Mouse (Mus musculus) brain, adult 2 months (tissue): ENCODE data around the gene Edem2.
A peak's percentile ranks its signal among the peaks of the same experiment; 100 is the strongest.
"Not testable (repeated sequence)": the region's sequence is repeated elsewhere in the genome, so short reads cannot be mapped to it uniquely, and the experiment has no call there.

ENCODE experiments used
- DNase-seq: peaks from one replicate; pipeline ENCODE4 v3.0.0; 2011; ENCODE audit warnings: low read depth, low spot score

Edem2 gene

DNA sequence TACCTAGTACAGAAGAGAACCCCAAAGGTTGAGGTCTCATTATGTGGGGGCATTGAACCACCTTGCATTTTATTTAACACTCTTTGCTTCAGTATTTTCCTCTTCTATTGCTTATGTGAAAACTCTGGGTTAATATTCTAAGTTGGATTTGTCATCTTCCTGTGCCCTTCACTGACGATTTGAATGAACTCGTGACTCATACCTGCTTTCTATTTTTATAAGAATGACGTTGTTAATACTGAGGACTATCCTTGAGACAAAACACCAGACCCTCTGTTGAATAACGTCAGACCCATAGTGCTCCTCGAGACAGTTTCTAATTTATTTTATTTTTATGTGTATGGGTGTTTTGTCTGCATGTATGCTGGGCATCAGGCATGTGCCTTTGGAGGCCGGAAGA is 7.7 kb upstream of the Edem2 start:
- DNase-seq, result no peak

DNA sequence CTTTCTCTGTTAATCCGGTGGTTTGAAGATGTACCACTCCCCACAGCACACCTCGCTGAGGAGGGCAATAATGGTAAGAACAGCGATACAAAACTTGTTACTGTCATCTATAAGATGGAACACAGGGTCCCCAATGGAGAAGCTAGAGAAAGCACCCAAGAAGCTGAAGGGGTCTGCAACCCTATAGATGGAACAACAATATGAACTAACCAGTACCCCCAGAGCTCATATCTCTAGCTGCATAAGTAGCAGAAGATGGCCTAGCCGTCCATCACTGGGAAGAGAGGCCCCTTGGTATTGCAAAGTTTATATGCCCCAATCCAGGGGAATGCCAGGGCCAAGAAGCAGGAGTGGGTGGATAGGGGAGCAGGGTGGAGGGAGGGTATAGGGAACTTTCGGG is 6.5 kb upstream of the Edem2 start, which contains the start of gene Gm17581:
Gm17581 (minus strand) TSS at position 101 of the 400 bp plus-strand sequence.
- DNase-seq, result not testable (repeated sequence)

DNA sequence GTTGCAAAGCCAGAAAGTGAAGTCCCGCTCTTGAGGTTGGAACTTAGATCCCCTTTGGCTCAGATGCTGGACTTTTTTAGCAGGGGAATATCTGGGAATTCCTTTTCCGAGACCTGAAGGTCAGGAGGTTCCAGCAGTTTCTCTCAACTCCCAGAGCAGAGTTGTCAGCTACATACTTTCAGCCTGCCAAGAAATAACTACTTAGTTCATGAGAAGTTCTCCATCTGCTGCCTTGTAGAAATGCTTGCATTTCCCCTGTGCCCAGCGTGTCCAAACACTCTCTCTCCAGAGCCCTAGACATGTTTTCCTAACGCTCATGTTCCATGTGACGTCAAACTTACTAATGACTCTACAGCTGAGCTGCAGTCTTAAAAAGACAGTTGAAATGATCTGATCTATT is 5.8 kb upstream of the Edem2 start:
- DNase-seq, result no peak

DNA sequence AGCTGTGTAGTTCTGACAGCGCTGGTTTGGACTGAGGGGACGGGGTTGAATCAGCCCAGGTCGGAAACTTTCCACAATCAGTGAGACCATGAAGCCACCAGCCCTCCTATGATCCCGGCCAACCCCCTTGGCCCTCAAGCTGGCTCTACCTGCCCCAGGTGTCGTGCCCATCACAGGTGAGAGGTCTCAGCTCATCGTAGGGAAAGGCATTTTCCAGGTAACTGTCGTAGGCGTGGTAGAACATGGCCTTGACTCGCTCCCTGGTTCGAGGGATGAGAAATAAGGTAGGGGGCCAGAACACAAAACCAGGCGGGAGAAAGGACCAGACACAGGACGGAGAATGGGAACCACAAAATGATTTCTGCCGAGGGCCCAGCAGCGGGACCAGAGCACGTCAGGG is 533 bp downstream of the Edem2 start:
- no peak for DNase-seq

DNA sequence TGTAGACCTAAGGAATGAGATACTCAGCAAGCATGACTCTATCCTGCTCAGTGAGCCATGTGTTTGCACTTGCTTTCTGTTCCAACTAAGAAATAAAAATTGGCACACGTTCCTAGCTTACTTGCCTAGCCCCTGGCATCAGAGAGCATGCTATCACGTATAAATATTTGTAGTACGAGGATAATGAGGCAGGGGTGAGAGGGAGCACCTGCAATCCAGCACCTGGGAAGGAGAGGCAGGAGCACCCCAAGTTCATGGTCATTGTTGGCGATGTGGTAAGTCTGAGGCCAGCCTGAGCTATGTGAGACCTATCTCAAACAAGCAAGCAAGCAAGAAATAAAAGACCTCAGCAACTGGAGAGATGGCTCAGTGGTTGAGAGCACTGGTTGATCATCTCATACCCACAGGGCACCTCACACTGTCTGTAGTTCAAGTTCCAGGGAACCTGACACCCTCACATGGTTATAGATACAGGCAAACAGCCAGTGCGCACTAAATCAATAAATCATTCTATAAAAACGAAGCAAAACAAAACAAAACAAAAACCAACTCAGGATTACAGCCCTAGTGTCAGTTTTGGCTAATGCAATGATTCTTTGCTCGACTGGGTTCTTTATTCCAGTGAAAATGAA is 1.4 kb downstream of the Edem2 start:
- DNase-seq, result no peak

DNA sequence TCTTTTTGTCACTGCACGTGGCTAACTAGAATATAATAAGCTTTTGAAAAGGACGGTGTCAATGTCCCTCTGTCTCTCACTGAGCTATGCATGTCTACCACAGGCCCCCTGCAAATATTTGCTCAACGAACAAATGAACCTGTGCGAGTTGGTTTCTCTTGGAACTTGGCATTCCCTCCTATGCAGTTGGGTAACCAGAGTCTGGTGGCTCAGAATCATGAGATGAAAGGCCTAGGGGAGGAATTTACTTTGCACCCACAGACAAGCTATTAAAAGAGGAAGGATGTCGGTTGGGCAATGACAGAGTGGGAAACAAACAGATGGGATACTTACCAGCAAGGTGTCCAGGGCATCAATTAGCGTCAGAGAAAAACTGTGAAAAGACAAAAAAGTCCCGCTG is 3.0 kb downstream of the Edem2 start:
- peak; percentile 31 for DNase-seq

DNA sequence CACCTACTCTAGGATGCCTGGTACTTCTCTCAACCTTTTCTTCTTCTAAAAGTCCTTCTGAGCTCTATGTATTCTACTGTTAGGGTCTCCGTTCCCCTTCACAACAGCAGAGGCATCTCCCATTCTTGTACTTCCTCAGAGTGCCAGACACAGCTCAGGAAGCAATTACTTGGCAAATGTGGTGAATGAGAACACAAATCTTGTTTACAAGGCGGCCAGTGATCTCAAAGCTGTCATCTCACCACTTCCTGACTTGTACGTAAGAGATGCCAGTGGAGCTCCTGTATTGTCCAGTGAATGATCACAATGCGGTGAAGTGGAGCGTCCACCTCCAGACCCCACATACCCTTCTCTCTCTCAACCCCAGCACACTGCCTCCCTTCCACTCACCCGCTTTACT is 4.7 kb downstream of the Edem2 start:
- DNase-seq, result no peak

DNA sequence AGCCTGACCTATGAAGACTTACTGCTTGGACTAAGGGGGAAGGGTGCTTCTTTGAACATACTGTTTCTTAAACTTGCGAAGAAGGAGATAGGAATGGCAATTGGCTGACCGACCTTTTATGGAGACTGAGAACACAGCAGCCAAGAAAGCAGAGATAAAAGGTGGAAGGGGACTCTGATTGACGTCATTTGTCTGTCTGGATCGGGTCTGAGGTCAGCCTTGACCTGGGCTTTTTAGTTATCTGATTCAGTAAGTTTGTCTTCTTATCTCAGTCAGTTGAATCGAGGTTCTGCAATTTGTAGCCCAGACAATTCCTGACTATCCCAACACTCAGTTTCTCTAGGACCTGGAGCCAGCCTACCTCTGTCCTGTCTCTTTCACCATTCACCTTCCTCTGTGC is 5.2 kb downstream of the Edem2 start:
- DNase-seq, result no peak

DNA sequence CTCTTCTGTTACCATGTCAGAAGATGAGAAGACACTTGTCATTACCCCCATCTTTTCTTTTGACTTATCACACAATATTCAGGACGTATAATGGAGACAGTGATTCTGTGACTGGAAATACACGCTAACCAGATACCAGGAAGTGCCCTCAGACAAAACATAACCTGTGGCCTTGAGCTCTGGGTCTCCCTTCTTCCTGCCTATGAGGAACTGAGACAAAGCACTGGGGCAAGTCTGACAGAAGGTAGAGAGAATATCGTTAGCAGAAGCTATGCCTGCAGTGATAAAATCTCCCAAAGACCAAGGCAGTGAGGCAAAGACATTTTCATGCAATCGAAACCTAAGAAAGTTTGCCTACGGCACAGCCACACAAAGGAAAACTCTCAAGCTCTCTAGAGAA is 8.7 kb downstream of the Edem2 start:
- no peak for DNase-seq

DNA sequence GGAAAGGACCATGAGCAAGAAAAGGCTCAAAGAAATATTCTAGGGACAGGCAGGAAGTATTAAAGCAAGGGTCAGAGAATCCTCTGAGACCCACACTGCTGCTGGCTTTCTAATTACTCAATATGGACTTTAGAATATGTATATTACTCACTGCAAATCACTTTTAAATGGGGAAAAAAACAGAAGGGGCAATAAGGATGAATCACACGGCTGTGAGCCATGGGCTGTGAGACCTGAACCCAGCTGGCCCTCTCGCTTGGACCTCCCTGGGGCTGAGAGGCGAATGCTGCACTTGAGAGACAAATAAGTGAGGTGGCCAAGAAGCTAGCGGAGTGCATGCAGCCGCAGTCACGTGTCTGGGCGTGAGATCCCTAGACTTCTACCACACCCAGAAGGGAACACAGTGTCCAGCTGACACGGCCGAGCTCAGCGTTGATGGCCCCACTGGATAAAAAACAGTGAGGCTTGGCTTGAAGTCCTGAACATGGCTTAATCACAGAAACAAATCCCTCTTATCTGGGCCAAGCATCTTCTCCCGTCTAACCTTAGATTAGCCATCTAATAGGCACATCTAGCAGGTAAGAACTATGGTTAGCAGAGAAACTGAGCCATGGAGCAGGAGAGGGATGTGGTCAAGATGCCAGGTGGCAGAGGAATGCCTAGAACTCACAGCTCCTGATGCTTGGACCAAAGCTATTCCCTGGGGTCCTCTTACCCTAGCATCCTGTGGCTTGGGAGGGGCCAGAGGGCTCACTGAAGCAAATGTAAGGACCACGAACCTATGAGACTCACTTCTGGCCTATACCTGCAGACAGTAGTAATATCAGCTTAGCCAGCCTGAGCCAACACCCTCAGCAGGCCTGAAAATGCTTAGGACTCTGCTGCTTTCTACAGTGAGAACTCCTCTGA is 11.9 kb downstream of the Edem2 start:
- no peak for DNase-seq

DNA sequence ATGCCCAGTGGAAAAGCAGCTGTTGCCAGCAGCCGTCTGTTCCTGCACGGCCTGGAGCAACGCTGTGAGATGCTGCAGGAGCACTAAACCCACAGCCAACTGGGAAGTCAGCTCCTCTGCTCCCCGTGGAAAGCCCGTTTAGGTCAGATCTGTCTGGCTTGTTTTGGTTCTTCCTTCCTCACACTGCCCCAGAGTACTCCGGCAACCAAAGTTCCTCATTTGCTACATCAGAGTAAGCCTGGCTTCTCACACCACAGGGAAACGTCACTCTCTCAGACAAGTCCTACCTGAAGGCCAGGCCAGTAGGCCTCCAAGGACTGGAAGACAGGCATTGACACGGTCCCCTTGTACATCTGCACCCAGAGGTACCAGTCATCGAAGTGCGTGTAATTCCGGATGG is 18.7 kb downstream of the Edem2 start:
- DNase-seq, result no peak

DNA sequence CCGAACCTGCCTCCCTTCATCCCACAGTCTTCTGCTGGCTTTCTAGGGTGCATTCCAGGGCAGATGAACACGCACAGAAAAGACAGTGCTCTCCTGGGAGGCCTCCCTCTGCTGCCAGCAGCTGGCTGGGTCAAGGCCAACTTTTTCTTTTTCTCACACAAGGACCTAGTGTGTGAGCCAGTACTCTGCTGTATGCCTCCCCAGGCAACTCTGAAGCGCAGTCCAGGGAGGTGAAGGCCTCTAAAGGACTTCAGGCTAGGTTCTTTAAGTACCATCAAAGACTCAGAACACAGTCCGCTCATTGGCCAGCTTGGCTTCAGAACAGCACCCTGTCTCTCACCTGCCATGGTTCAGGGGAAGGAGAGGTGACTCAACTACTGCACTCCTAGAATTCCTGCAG is 22.0 kb downstream of the Edem2 start:
- DNase-seq, result peak; percentile 77

DNA sequence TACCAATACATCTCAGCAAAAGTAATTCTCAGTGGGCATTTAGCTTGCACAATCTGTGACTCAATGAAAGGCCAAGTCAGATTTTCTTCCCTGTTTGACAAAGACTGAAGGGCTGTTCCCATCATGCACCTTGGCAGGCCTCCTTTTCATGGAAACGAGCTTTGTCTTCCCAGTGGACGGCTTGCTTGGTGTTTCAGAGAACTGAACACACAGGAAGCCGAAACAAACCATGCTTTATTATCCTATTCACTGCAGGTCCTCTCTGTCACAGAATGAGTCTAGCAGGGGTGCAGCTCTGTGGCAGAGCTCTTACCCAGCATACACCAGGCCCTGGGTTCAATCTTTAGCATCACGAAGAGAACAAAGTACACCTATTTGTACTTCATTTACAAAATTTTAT is 25.6 kb downstream of the Edem2 start:
- DNase-seq, result no peak

DNA sequence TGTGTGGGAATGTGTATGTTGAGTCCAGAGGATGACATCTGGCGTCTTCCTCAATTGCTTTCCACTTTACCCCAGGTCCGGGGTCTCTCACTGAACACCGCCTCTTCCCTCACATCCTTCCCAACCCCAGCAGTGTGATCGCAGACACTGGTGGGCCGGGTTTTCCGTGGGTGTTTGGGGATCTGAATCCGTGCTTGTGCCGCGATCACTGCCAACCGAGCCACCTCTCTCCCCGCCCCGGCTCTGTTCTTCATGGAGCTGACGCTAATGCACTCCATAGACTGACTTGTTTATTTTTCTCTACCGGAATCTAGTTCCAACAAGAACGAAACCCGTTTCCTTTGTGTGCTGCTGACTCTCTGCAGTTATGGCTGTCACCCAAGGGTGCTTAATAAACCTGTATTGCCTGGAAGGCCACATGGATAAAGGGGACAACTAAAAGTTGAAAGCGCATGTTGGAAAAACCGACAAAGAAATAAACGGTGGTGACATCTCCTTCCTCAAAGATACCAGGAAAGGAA is 27.8 kb downstream of the Edem2 start:
- no peak for DNase-seq

DNA sequence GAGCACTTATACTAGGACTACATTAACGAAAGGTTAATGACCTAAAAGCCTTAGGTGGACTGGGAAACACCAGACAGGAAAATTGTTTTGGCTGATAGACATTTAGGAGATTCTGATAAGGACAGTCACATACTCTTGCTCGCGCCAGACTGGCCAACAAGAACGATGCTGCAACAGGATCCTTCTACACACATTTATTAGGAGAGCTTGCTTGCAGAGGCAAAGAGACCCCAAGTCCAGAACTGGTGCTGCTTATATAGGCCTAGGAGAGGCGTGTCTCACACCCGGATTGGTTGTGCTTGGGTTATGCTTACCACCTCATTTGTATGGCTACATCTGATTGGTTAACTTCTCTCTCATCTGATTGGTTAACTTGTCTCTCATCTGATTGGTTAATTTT is 30.8 kb downstream of the Edem2 start:
- not testable (repeated sequence) for DNase-seq

DNA sequence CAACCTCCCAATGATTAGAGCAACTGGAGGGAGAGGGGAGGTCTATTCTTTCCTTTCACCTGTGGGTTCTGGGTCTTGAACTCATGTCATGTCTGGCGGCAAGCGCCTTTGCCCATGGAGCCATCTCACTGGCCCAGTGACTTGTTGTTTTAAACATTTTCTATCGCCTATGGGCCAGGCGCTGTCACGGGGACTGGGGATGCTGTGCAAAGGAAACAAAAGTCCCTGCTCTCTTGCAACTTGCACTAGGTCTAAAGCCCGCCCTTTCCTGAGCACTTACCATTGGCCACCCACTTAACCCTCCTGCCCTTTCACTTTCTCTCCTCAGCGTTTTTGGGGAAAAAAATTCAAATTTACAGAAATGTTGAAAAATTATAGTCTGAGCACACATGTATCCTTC is 32.4 kb downstream of the Edem2 start:
- no peak for DNase-seq

DNA sequence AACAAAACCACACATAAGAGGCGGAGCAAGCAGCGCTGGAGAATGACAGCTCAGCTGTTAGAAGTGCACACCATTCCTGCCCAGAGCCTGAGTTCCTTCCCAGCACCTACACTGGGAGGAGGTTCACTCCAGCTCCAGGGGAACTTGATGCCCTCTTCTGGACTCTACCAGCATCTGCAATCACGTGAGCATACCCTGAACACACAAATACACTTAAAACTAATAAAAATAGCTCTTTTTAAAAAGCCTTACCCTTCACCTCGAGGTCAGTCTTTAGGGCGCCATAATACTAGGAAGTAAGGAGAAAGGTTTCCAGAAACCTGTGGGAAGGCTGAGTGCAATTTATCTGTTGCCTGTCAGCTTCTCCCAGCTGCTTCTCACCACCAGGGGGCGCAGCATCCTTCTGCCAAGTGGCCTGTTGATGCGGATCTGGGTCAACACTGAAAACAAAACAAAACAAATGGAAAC is 33.1 kb downstream of the Edem2 start:
- DNase-seq, result peak; percentile 93

DNA sequence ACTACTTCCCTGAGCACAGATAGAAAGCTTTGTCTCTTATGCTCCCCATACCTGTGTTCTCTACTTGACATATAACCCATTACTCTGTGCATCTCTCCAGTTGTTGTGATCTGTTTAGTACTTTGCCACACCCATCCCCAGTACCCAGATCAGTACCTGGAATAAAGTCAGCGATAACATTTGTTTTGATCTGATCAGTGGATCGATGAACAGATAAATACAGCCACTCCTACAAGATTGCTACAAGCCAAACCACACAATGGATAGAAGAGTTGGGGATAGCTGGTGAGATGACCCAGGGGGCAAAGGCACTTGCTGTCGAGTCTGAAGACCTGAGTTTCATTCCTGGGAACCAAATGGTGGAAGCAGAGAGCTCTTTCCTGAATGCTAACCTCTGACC is 34.0 kb downstream of the Edem2 start:
- DNase-seq, result no peak

DNA sequence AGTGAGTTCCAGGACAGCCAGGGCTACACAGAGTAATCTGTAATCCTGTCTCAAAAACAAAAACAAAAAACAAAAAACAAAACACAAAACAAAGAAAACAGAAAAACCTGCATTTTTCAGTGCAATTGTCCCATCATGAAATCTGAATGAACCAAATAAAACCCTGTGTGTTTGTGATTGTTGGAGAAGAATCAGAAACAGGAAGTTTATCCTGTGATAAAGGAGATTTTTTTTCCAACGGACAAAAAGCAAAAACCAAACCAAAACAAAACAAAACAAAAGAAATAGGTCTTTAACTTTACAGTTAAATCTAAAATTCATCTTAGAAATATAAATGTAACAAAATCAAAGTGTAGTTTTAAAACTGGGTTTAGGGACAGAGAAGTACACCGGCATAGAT is 34.7 kb downstream of the Edem2 start:
- no peak for DNase-seq

DNA sequence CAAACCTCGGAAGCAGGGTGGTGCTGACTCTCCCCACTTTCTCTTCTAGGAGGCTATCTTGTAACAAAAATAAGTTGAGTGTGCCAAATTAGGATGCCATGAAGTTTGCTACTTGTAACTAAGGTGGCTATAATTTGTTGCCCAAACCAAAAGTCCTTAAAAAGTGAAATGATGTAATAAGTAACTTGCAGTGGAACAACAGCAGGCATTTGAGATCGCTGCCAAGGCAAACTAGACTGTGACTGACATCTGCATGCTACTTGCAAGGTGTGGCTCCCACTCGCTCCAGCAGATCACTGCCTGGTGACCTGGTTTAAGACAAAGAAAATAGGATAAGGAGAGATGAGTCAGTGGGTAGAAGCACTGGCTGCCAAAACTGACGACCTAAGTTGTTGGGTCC is 36.1 kb downstream of the Edem2 start:
- no peak for DNase-seq

DNA sequence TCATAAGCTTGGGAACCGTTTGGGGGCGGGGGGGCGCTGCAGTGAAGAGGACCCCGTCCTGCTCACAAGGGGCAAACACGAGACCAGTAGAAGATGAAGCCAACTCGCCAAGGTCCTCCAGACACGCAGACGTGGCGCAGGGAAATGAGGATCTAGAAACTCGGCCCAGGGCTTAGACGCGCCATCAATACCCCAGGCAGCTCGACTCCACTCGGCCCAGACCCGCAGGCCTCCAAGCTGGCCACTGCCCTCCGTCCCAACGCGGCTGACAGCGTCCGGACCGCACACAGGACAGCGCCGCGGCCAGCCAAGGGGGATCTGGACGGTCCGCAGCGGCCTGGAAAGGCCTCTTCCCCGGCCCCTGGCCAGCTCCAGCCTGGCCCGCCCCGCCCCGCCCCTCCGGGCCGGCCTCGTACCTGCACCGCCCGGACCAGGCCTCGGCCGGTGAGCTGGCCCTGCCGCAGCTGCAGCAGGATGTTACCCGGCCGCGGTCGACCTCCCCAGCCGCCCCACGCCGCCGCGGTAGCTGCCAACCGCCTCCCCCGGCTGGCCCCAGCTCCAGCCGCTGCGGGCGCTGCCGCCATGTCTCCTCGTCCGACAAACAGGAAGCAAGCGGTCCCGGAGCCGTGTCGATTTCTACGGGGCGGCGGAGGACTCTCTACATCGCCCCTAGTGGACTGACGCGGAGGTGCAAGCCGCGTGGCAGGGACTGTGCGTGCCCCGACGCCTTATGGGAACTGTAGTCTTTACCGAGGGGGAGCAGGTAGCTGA is 37.4 kb downstream of the Edem2 start, which contains the start of gene Trpc4ap:
Trpc4ap (minus strand) TSS at position 662 of the 771 bp plus-strand sequence.
- peak; percentile 97 for DNase-seq

DNA sequence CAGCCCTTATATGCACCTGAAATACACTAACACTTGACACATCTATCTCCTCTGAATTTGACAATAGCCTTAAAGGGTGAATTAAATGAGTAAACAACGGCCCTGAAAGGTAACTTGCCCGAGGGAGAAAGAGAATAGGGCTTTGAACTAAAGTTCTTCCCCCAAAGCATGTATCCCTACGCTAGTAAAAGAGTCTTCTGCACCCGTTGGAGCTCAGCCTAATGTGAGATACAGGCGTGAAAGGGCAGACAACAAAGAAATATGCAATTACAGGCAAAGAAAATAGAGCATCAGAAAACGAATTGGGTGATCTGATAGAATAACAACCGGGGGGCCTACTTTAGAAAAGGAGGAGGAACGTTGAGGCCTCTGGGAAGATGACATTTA is 37.9 kb downstream of the Edem2 start:
- no peak for DNase-seq
